Mouse (Mus musculus): Measurements from ENCODE around the gene Antxr1. TPM values are rescaled to one million over a fixed set of nuclear protein-coding genes. Genes with fewer than 3 reads are reported as not detected.

Antxr1 gene
- polyA plus RNA-seq, 1 experiment, result 8.1 TPM

DNA sequence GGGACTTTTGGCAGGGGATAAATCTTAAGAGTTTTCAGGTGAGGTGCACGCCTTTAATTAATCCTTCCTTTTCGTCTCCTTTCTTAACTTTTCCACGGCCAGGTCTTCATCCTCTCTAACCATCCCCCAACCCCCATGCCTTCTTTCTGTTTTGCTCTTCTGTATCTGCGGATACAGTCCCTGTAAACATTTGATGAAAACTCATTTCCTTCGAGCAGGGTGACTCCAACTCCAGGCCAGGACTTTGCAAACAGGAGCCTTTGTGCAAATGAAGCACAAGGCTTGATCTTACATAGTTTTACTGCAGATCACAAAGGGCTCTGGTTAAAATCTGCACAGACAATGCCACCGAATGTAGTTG, 294 bp upstream of the Antxr1 start:
- 34% methylated on average over 6 of the region's 6 CpGs for WGBS
- DNase-seq, result no peak
- Histone ChIP-seq H3K27me3 (ENCODE audit: control insufficient read depth, insufficient read depth, low read length) (no peaks in the 10 kb centered on the region; the same call in 1 of the 2 replicates), H3K4me3 (replicated peaks; ENCODE audit: insufficient read depth, low read depth, low read length) (no peak overlapping the region), H3K27ac (ENCODE audit: insufficient read depth, low read length) (no peak overlapping the region), H3K4me1 (ENCODE audit: control insufficient read depth, insufficient read depth, low read length) (no peaks in the 10 kb centered on the region)
- TF ChIP-seq CTCF (IDR thresholded peaks at IDR 0.05; ENCODE audit: borderline replicate concordance, insufficient read depth, low read depth, low read length), result no peak
- no peak for TF ChIP-seq POLR2A (IDR thresholded peaks at IDR 0.05; ENCODE audit: borderline replicate concordance, insufficient read depth, low read length)

DNA sequence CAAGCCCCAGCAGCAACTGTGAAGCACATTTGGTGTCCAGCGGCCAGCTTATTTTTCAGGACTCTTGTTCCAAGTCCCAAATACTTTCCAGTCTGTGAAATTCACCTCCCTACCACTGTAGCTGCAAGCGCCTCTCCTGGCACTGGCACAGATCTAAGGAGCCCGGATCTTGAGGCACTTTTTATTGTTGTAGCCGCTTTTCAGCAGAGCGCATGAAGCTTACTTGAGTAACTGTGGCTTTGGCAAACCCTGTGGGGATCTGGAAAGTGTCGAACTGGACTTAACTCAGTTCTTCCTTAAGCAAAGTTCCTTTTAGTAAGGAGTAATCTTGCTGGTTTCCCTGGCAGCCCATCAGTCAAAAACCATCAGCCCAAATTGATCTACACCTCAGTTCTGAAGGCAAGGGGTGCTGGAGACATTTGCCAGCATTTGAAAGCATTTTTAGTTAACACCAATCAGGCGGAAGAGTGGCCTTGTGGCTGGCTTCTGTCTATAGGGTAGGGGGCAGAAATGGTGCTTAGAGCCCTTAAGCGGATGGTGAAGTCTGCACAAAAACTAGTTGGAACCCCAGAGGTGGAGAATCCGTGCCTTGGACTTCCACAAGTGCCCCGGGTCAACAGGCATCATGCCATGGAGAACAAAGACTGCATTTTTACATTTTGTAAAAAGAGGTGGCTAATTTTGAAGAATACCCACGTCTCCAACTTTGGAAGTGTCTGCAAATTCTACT, 1.1 kb downstream of the Antxr1 start:
- DNase-seq, result peak in 1 of 2 experiments; percentile 6
- H3K4me1 ChIP-seq (ENCODE audit: control insufficient read depth, insufficient read depth, low read length), result no peaks in the 10 kb centered on the region

DNA sequence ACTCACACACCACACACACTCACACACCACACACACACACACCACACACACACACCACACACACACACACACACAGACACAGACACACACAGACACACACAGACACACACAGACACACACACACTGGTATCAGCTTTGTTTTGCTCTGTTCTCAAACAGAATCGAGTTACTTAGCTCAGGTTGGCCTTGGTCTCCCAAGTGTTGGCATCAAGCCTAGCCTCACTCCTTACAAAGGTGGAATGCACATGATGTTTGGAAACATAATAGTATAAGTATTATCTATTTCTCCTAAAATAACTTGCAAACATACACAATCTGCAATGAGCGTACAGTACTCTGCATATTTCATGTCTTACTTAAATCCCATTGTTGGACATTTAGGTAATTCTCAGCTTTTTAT, 3.2 kb downstream of the Antxr1 start:
- Histone ChIP-seq H3K27me3 (ENCODE audit: control insufficient read depth, insufficient read depth, low read length) (no peaks in the 10 kb centered on the region; the same call in 1 of the 2 replicates), H3K4me3 (replicated peaks; ENCODE audit: insufficient read depth, low read depth, low read length) (no peak overlapping the region), H3K4me1 (ENCODE audit: control insufficient read depth, insufficient read depth, low read length) (no peaks in the 10 kb centered on the region), H3K27ac (ENCODE audit: insufficient read depth, low read length) (no peak overlapping the region)
- WGBS, result 54% methylated on average over 2 of the region's 2 CpGs
- no peak for DNase-seq
- no peak for TF ChIP-seq POLR2A (IDR thresholded peaks at IDR 0.05; ENCODE audit: borderline replicate concordance, insufficient read depth, low read length)
- no peak for TF ChIP-seq CTCF (IDR thresholded peaks at IDR 0.05; ENCODE audit: borderline replicate concordance, insufficient read depth, low read depth, low read length)

More for the DNA sequence above, 1.1 kb downstream of the Antxr1 start:
- Histone ChIP-seq H3K27me3 (ENCODE audit: control insufficient read depth, insufficient read depth, low read length) (no peaks in the 10 kb centered on the region; the same call in 1 of the 2 replicates), H3K4me3 (replicated peaks; ENCODE audit: insufficient read depth, low read depth, low read length) (peak overlapping the region; percentile 20), H3K27ac (ENCODE audit: insufficient read depth, low read length) (no peak overlapping the region)
- no peak for TF ChIP-seq POLR2A (IDR thresholded peaks at IDR 0.05; ENCODE audit: borderline replicate concordance, insufficient read depth, low read length)
- TF ChIP-seq CTCF (IDR thresholded peaks at IDR 0.05; ENCODE audit: borderline replicate concordance, insufficient read depth, low read depth, low read length), result no peak
- 9% methylated on average over 11 of the region's 11 CpGs for WGBS

DNA sequence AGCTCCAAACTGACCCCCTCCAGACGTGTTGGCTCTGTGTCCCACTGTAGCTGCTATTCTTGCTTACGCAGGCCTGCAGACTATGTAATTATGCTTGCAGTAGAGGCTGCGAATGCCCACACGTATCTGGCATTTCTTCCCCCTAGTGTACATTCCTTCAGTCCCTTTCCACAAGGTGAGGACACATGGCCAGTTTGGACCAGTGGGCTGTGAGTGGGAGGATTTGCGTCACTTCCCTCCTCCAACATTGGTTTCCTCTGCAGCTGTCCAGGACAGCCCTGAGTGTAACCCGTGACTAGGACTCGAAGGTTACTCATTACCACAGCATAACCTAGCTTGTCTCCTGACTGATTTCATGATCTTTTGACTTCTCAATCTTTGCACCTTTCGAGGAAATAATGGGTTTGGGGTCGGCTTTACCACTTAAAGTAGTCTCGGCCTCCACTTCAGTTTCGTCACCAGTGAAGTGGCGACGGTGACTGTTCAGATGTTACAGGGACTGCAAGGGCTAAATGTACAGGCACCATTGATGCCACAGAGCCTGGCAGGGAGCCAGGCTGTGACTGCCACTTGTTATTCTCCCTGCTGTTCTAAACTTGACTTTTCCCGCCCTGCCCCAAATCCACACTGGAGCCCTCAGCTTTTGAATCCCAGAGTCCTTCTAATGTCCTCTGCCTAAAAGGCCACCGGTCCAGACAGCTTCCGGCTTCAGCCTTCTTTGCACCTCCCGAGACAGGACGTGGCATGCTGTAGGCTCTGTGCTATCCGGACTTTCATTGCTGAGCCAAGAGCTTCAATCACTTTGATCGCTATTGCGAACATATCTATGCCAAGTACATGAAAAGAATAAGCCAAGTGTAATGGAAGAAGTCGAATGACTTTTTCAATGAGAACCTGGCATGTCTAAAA, 7.1 kb downstream of the Antxr1 start:
- no peak for DNase-seq
- Histone ChIP-seq H3K27ac (ENCODE audit: insufficient read depth, low read length) (no peak overlapping the region), H3K27me3 (ENCODE audit: control insufficient read depth, insufficient read depth, low read length) (no peaks in the 10 kb centered on the region), H3K4me3 (replicated peaks; ENCODE audit: insufficient read depth, low read depth, low read length) (no peak overlapping the region), H3K4me1 (ENCODE audit: control insufficient read depth, insufficient read depth, low read length) (no peaks in the 10 kb centered on the region)
- 41% methylated on average over 22 of the region's 22 CpGs for WGBS
- TF ChIP-seq CTCF (IDR thresholded peaks at IDR 0.05; ENCODE audit: borderline replicate concordance, insufficient read depth, low read depth, low read length) (no peak), POLR2A (IDR thresholded peaks at IDR 0.05; ENCODE audit: borderline replicate concordance, insufficient read depth, low read length) (no peak)

DNA sequence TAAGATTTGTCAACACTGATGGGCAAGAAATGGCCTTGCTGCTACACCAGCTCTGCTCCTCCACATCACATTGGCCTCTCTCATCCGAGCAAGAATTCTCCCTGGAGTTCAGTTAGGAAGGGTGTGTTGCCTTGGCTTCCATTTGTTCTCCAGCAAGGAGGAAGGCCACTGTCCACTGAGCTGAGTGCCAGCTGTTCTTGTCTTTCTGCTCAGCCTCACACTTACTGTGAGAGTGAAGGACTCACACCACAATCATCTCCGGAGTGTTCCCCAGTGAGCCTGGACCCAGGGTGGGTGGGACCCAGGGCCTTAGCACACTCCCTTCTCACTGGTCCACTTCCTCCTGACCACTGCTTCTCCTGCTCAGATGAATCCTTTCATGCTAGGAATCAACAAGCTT, 8.7 kb downstream of the Antxr1 start:
- H3K4me3 ChIP-seq (replicated peaks; ENCODE audit: insufficient read depth, low read depth, low read length), result no peak overlapping the region
- H3K4me1 ChIP-seq (ENCODE audit: control insufficient read depth, insufficient read depth, low read length), result no peaks in the 10 kb centered on the region
- no peak for TF ChIP-seq POLR2A (IDR thresholded peaks at IDR 0.05; ENCODE audit: borderline replicate concordance, insufficient read depth, low read length)
- no peak for TF ChIP-seq CTCF (IDR thresholded peaks at IDR 0.05; ENCODE audit: borderline replicate concordance, insufficient read depth, low read depth, low read length)
- no peaks in the 10 kb centered on the region for H3K27me3 ChIP-seq (ENCODE audit: control insufficient read depth, insufficient read depth, low read length)
- DNase-seq, result no peak
- 80% methylated on average over 2 of the region's 2 CpGs for whole genome bisulfite sequencing
- H3K27ac ChIP-seq (ENCODE audit: insufficient read depth, low read length), result no peak overlapping the region

DNA sequence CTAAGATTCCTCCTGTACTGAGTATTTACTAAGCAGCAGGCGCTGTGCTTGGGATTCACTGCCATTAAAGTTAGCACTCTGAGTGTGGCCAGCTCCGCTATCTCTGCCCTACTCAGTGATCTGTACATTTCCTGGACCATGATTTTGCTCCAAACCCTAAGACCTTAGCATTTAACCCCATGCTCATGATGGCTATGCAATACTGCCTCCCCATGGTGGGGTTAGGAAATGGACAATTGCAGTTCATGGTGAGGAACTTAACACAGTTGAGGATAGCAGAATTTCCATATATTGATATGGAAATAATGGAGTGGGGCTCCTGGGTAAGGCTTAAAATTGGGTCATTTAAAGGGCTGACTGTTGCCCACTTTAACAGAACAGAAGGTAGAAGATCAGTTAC, 12.2 kb downstream of the Antxr1 start:
- no peak for DNase-seq
- 92% methylated on average over 2 of the region's 2 CpGs for whole genome bisulfite sequencing
- no peaks in the 10 kb centered on the region for H3K27me3 ChIP-seq (ENCODE audit: control insufficient read depth, insufficient read depth, low read length)
- no peaks in the 10 kb centered on the region for H3K4me1 ChIP-seq (ENCODE audit: control insufficient read depth, insufficient read depth, low read length)
- no peak overlapping the region for H3K27ac ChIP-seq (ENCODE audit: insufficient read depth, low read length)
- H3K4me3 ChIP-seq (replicated peaks; ENCODE audit: insufficient read depth, low read depth, low read length), result no peak overlapping the region
- TF ChIP-seq POLR2A (IDR thresholded peaks at IDR 0.05; ENCODE audit: borderline replicate concordance, insufficient read depth, low read length), result no peak
- TF ChIP-seq CTCF (IDR thresholded peaks at IDR 0.05; ENCODE audit: borderline replicate concordance, insufficient read depth, low read depth, low read length), result no peak

DNA sequence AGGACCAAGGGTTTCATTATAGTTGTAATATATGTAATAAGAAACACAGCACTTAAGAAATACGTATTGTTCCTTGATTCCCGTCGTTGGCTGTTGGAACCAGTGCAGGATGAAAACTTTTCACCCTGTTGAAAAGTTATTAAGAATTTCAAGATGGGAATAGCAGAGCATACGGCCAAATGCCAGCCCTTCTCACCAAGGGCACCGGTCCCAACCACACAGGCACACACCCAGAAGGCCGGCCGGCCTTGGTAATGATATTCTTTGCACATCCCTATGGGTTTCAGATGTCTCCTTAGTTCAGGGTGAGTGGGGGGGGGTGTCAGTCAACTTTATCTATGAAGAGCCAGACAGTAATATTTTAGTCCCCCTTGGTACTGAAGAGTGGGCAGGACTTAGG, 17.0 kb downstream of the Antxr1 start:
- Histone ChIP-seq H3K4me3 (replicated peaks; ENCODE audit: insufficient read depth, low read depth, low read length) (no peak overlapping the region), H3K27me3 (ENCODE audit: control insufficient read depth, insufficient read depth, low read length) (no peaks in the 10 kb centered on the region), H3K4me1 (ENCODE audit: control insufficient read depth, insufficient read depth, low read length) (no peaks in the 10 kb centered on the region), H3K27ac (ENCODE audit: insufficient read depth, low read length) (no peak overlapping the region)
- TF ChIP-seq CTCF (IDR thresholded peaks at IDR 0.05; ENCODE audit: borderline replicate concordance, insufficient read depth, low read depth, low read length) (no peak), POLR2A (IDR thresholded peaks at IDR 0.05; ENCODE audit: borderline replicate concordance, insufficient read depth, low read length) (no peak)
- DNase-seq, result no peak
- 80% methylated on average over 7 of the region's 7 CpGs for WGBS

Measured in cerebellum, adult 2 months (tissue).